ENCODE assay signal across 12 mouse cellular contexts in the genomic region with DNA sequence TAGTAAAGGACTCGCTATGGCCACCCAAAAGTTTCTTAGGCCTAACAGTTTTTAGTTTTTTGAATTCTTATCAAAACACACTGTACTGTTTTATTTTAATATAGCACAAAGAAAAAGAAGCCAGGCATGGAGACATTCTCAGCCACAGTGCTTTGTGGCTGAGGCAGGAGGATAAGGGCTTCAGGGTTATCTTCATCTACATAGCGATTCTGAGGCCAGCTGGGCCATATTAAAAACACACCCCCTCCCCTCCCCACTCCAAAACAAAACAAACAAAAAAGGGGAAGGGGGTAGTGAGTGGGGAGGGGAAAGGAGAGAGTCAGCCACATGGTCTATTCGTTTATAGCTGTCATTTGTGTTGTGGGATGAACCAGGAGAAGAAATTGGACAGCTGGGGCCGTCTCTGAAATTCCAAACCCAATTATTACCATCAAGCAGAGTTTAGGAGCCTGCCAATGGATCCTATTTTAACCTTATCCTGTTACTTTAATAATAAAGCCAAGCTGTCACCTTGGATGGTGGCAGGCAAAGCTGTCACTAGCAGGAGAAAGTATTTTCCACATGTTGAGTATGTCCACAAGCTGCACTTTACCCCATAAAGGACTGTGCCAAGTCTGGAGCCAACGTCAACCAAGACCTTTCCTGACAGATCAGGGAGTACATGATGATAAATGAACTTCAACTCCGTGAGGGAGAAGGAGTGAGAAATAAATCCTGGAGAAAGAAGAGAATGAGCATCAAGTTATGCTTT. TPM values are rescaled to one million over a fixed set of nuclear protein-coding genes. Genes with fewer than 3 reads are reported as not detected.
A peak's percentile ranks its signal among the peaks of the same experiment; 100 is the strongest.
DNase-seq lines count a peak whose midpoint lies in the region; ATAC-seq lines count a peak whose summit lies in the region.
"Had no signal": no experiment of that assay in that cellular context is flagged by ENCODE, and none has a peak within 500 bp of the region (broad histone marks: within the 10 kb centered on the region; RNA-seq: fewer than 3 reads in every experiment).

No protein-coding gene starts in this region.

- no peak overlapping the region for H3K4me3 ChIP-seq in heart, embryonic 12.5 days
- H3K4me3 ChIP-seq in liver, embryonic 11.5 days (ENCODE audit: low read depth, low read length): no peak overlapping the region
- H3K4me3 ChIP-seq: embryonic facial prominence, embryonic 12.5 days; limb, embryonic 10.5 days had no signal

- H3K9me3 ChIP-seq in heart, embryonic 12.5 days (replicated peaks): no peaks in the 10 kb centered on the region
- no peaks in the 10 kb centered on the region for H3K9me3 ChIP-seq in liver, embryonic 11.5 days (ENCODE audit: control insufficient read depth, low read length)
- H3K9me3 ChIP-seq: embryonic facial prominence, embryonic 12.5 days; limb, embryonic 10.5 days had no signal

- H3K9ac ChIP-seq in heart, embryonic 12.5 days: no peak overlapping the region
- H3K9ac ChIP-seq in liver, embryonic 11.5 days (ENCODE audit: low read depth, low read length): peak overlapping the region; percentile 16; the same call in 1 of the 2 replicates
- H3K9ac ChIP-seq: embryonic facial prominence, embryonic 12.5 days had no signal

- peaks cover 21% of the 10 kb centered on the region for H3K4me1 ChIP-seq in heart, embryonic 12.5 days (replicated peaks)
- H3K4me1 ChIP-seq in liver, embryonic 11.5 days (replicated peaks; ENCODE audit: control insufficient read depth, insufficient read depth, low read length): peaks cover 40% of the 10 kb centered on the region
- H3K4me1 ChIP-seq: embryonic facial prominence, embryonic 12.5 days; limb, embryonic 10.5 days had no signal

- peaks cover 17% of the 10 kb centered on the region for H3K36me3 ChIP-seq in heart, embryonic 12.5 days
- H3K36me3 ChIP-seq in liver, embryonic 11.5 days (ENCODE audit: control insufficient read depth, insufficient read depth, low read length): peaks cover 9% of the 10 kb centered on the region; the same call in 1 of the 2 replicates

- WGBS in heart, embryonic 12.5 days: 57% methylated on average over 6 of the region's 6 CpGs
- WGBS in liver, embryonic 11.5 days: 67% methylated on average over 6 of the region's 6 CpGs

- no peaks in the 10 kb centered on the region for H3K27me3 ChIP-seq in heart, embryonic 12.5 days (replicated peaks)
- H3K27me3 ChIP-seq in liver, embryonic 11.5 days (replicated peaks; ENCODE audit: control insufficient read depth, insufficient read depth, low read length): no peaks in the 10 kb centered on the region
- H3K27me3 ChIP-seq: CH12.LX; embryonic facial prominence, embryonic 12.5 days had no signal

- DNase-seq in heart, adult 8-10 months (ENCODE audit: low spot score): peak; percentile 23
- peak; percentile 47 for DNase-seq in heart, postnatal 4 days
- DNase-seq in liver, embryonic 11.5 days (ENCODE audit: low spot score): no peak
- DNase-seq in lung, postnatal 4 days: peak; percentile 19 to 67
- DNase-seq in Muller cell, postnatal 12 days (ENCODE audit: inconsistent ontology term): no peak
- DNase-seq in embryo, embryonic 9.5 days (ENCODE audit: extremely low spot score): no peak
- DNase-seq: cerebellum, adult 18-20 months had no signal

- no peak overlapping the region for H3K27ac ChIP-seq in heart, embryonic 12.5 days (ENCODE audit: poor library complexity, severe bottlenecking)
- H3K27ac ChIP-seq in liver, embryonic 11.5 days (ENCODE audit: low read depth, low read length): peak overlapping the region; percentile 75
- H3K27ac ChIP-seq: embryonic facial prominence, embryonic 12.5 days; limb, embryonic 10.5 days had no signal

- no peak for ATAC-seq in heart, embryonic 12.5 days (ENCODE audit: insufficient number of reproducible peaks, low FRiP score)
- ATAC-seq in liver, embryonic 11.5 days (replicated peaks; ENCODE audit: low FRiP score): no peak
- ATAC-seq in megakaryocyte-erythroid progenitor cell, adult 5-6 weeks (replicated peaks; ENCODE audit: low FRiP score, low TSS enrichment, poor library complexity, severe bottlenecking): no peak

- no peak overlapping the region for H3K4me2 ChIP-seq in heart, embryonic 12.5 days
- H3K4me2 ChIP-seq in liver, embryonic 11.5 days: peak overlapping the region; percentile 48
- H3K4me2 ChIP-seq: embryonic facial prominence, embryonic 12.5 days had no signal

RNA-seq across cellular contexts. Expression of gene 2700097O09Rik, which starts 20.9 kb away (rescaled TPM):
- total RNA-seq in heart, adult 8-10 months (2022): 1 to 10 TPM; 6.9 to 9.9 (median 8.3) TPM
- 22.8 and 26.8 TPM in 2 replicates for polyA plus RNA-seq in heart, embryonic 12.5 days (2016; fragmentation: Nextera tagmentation; extraction: Ambion mirVana)
- total RNA-seq in heart, postnatal 4 days (2021): 10 to 100 TPM in 1 of 2 experiments, 1 to 10 TPM in 1; 8.8 to 10.2 TPM
- polyA plus RNA-seq in liver, embryonic 11.5 days (2014; fragmentation: Nextera tagmentation; extraction: Ambion mirVana): 46.1 and 48.4 TPM in 2 replicates
- total RNA-seq in megakaryocyte-erythroid progenitor cell, adult 5-6 weeks (2014; fragmentation: Nextera tagmentation): 32.7 and 33.2 TPM in 2 replicates
- total RNA-seq in megakaryocyte-erythroid progenitor cell, adult 5-6 weeks (2017): 19.6 and 20.7 TPM in 2 replicates

RNA-seq across cellular contexts. Expression of gene Srp54a, which starts 21.0 kb away (rescaled TPM):
- total RNA-seq in heart, adult 8-10 months (2022): 10 to 100 TPM; 84.1 to 97.9 (median 91.8) TPM
- polyA plus RNA-seq in heart, embryonic 12.5 days (2016; fragmentation: Nextera tagmentation; extraction: Ambion mirVana): 126 and 134 TPM in 2 replicates
- 100 to 1,000 TPM in 1 of 2 experiments, 10 to 100 TPM in 1; 94.3 to 101 TPM for total RNA-seq in heart, postnatal 4 days (2021)
- 151 and 179 TPM in 2 replicates for polyA plus RNA-seq in liver, embryonic 11.5 days (2014; fragmentation: Nextera tagmentation; extraction: Ambion mirVana)
- total RNA-seq in megakaryocyte-erythroid progenitor cell, adult 5-6 weeks (2014; fragmentation: Nextera tagmentation): 72.6 and 88.9 TPM in 2 replicates
- 194 and 251 TPM in 2 replicates for total RNA-seq in megakaryocyte-erythroid progenitor cell, adult 5-6 weeks (2017)

RNA-seq across cellular contexts. Expression of gene Baz1a, which starts 44.9 kb away (rescaled TPM):
- total RNA-seq in heart, adult 8-10 months (2022): 1 to 10 TPM; 4.4 to 8.2 (median 7.9) TPM
- polyA plus RNA-seq in heart, embryonic 12.5 days (2016; fragmentation: Nextera tagmentation; extraction: Ambion mirVana): 15.5 and 19.5 TPM in 2 replicates
- total RNA-seq in heart, postnatal 4 days (2021): 10 to 100 TPM; 15.0 to 16.5 TPM
- polyA plus RNA-seq in liver, embryonic 11.5 days (2014; fragmentation: Nextera tagmentation; extraction: Ambion mirVana): 46.4 and 49.1 TPM in 2 replicates
- 105 and 128 TPM in 2 replicates for total RNA-seq in megakaryocyte-erythroid progenitor cell, adult 5-6 weeks (2014; fragmentation: Nextera tagmentation)
- 98.9 and 112 TPM in 2 replicates for total RNA-seq in megakaryocyte-erythroid progenitor cell, adult 5-6 weeks (2017)

Comparison
In these comparisons a context has a peak if more than half of its experiments do, and no peak if none do; other contexts are left out.
1. DNase-seq: peak in heart, adult 8-10 months (single experiment), heart, postnatal 4 days (single experiment) and lung, postnatal 4 days (2 of 2); none in liver, embryonic 11.5 days (single experiment), Muller cell, postnatal 12 days (single experiment) and embryo, embryonic 9.5 days (single experiment).
2. RNA of gene Baz1a, which starts 44.9 kb away (total RNA-seq): 98.9 to 128 TPM in megakaryocyte-erythroid progenitor cell, adult 5-6 weeks; 15.0 to 16.5 TPM in heart, postnatal 4 days and 4.4 to 8.2 TPM in heart, adult 8-10 months; every median in the first group is over 4 times any median in the second.